ENCODE assay signal across 19 mouse cellular contexts in genomic region chr3:108902038-108902437, GRCm38 (mm10). TPM values are rescaled to one million over a fixed set of nuclear protein-coding genes. Genes with fewer than 3 reads are reported as not detected.
DNase-seq lines count a peak whose midpoint lies in the region; ATAC-seq and TF ChIP-seq lines count a peak whose summit lies in the region.
"Had no signal": no experiment of that assay in that cellular context is flagged by ENCODE, and none has a peak within 500 bp of the region (broad histone marks: within the 10 kb centered on the region; RNA-seq: fewer than 3 reads in every experiment).

No protein-coding gene starts in this region.

- ATAC-seq in lung, postnatal 0 days: peak; percentile 25
- peak; percentile 31 for ATAC-seq in neutrophil, adult 5-6 weeks (ENCODE audit: extremely low read depth, insufficient number of reproducible peaks, low FRiP score, poor library complexity, severe bottlenecking)

- peaks cover 25% of the 10 kb centered on the region for H3K36me3 ChIP-seq in lung, postnatal 0 days (ENCODE audit: insufficient read depth, low read length)
- H3K36me3 ChIP-seq in hindbrain, embryonic 10.5 days: peaks cover 78% of the 10 kb centered on the region

- H3K9me3 ChIP-seq in lung, postnatal 0 days (ENCODE audit: low read length): no peaks in the 10 kb centered on the region
- no peaks in the 10 kb centered on the region for H3K9me3 ChIP-seq in hindbrain, embryonic 10.5 days
- H3K9me3 ChIP-seq: liver, embryonic 13.5 days had no signal

- 44% methylated on average over 2 of the region's 2 CpGs for WGBS in lung, postnatal 0 days
- WGBS in hindbrain, embryonic 10.5 days: 56% methylated on average over 2 of the region's 2 CpGs

- no peaks in the 10 kb centered on the region for H3K4me1 ChIP-seq in lung, postnatal 0 days (ENCODE audit: insufficient read depth, low read depth, low read length)
- no peaks in the 10 kb centered on the region for H3K4me1 ChIP-seq in hindbrain, embryonic 10.5 days (replicated peaks)

- no peak for DNase-seq in gastrocnemius, adult 2 months
- no peak for DNase-seq in gastrocnemius, postnatal 14 days
- peak; percentile 68 for DNase-seq in lung, postnatal 0 days (ENCODE audit: low spot score)
- no peak for DNase-seq in lung, postnatal 14 days
- peak; percentile 60 for DNase-seq in NIH3T3 (ENCODE audit: low read depth)
- no peak for DNase-seq in adrenal gland, postnatal 14 days
- no peak for DNase-seq in hindbrain, embryonic 10.5 days (ENCODE audit: low spot score)
- DNase-seq: adrenal gland, postnatal 36 days; cerebellum, adult 18-20 months; heart, postnatal 14 days; kidney, adult 18-20 months; layer of hippocampus, adult 9-11 months; liver, embryonic 13.5 days had no signal

- no peak overlapping the region for H3K4me2 ChIP-seq in lung, postnatal 0 days (replicated peaks; ENCODE audit: low read depth, low read length)
- H3K4me2 ChIP-seq: liver, embryonic 13.5 days had no signal

- H3K27ac ChIP-seq in gastrocnemius, adult 2 months: no peak overlapping the region
- H3K27ac ChIP-seq in lung, postnatal 0 days (ENCODE audit: low read length): no peak overlapping the region
- no peak overlapping the region for H3K27ac ChIP-seq in hindbrain, embryonic 10.5 days
- H3K27ac ChIP-seq: liver, embryonic 13.5 days had no signal

- H3K9ac ChIP-seq in lung, postnatal 0 days (replicated peaks; ENCODE audit: low read depth): no peak overlapping the region
- H3K9ac ChIP-seq: liver, embryonic 13.5 days had no signal

- intact Hi-C loops in gastrocnemius, adult 2 months (cut with DNase I): no loop called here
- intact Hi-C loops in gastrocnemius, postnatal 14 days (cut with DNase I; ENCODE audit: low total_unique reads): no loop called here

- peak; percentile 50 for TF ChIP-seq CTCF in gastrocnemius, adult 2 months (IDR thresholded peaks at IDR 0.05)
- peak; percentile 58 for TF ChIP-seq CTCF in lung, postnatal 0 days (IDR thresholded peaks at IDR 0.05)

- H3K27me3 ChIP-seq in lung, postnatal 0 days (replicated peaks; ENCODE audit: insufficient read depth, low read length): no peaks in the 10 kb centered on the region
- H3K27me3 ChIP-seq in hindbrain, embryonic 10.5 days (ENCODE audit: insufficient read depth, poor library complexity, severe bottlenecking): no peaks in the 10 kb centered on the region
- H3K27me3 ChIP-seq: liver, embryonic 13.5 days had no signal

- H3K4me3 ChIP-seq in gastrocnemius, adult 2 months: no peak overlapping the region
- no peak overlapping the region for H3K4me3 ChIP-seq in lung, postnatal 0 days (ENCODE audit: low read depth, low read length)
- no peak overlapping the region for H3K4me3 ChIP-seq in hindbrain, embryonic 10.5 days
- H3K4me3 ChIP-seq: liver, embryonic 13.5 days; myocyte had no signal

- no peak for TF ChIP-seq EP300 in lung, postnatal 0 days (IDR thresholded peaks at IDR 0.05)

RNA-seq across cellular contexts. Expression of gene Prpf38b, which starts 9.5 kb away (rescaled TPM):
- 10 to 100 TPM; 17.6 to 18.7 TPM for total RNA-seq in gastrocnemius, adult 2 months (2021)
- total RNA-seq in gastrocnemius, postnatal 14 days (2021): 10 to 100 TPM; 18.6 to 19.5 TPM
- polyA plus RNA-seq in lung, postnatal 0 days (2015; fragmentation: Nextera tagmentation; extraction: Ambion mirVana): 42.5 and 48.7 TPM in 2 replicates
- 333 and 503 TPM in 2 replicates for total RNA-seq in neutrophil, adult 5-6 weeks (2017)
- total RNA-seq in adrenal gland, postnatal 14 days (2021): 72.2 and 72.4 TPM in 2 replicates
- 52.6 and 74.6 TPM in 2 replicates for polyA plus RNA-seq in hindbrain, embryonic 10.5 days (2016; fragmentation: Nextera tagmentation; extraction: Ambion mirVana)

RNA-seq across cellular contexts. Expression of gene Fndc7, which starts 12.2 kb away (rescaled TPM):
- total RNA-seq in gastrocnemius, adult 2 months (2021): under 1 TPM in 1 of 2 experiments, not detected in 1; 0.06 TPM
- under 1 TPM in 1 of 2 experiments, not detected in 1; 0.08 TPM for total RNA-seq in gastrocnemius, postnatal 14 days (2021)
- polyA plus RNA-seq in lung, postnatal 0 days (2015; fragmentation: Nextera tagmentation; extraction: Ambion mirVana): 1.7 and 1.9 TPM in 2 replicates
- total RNA-seq in neutrophil, adult 5-6 weeks (2017): 0.47 and 0.74 TPM in 2 replicates
- total RNA-seq in adrenal gland, postnatal 14 days (2021): 0.11 and 0.49 TPM in 2 replicates
- polyA plus RNA-seq in hindbrain, embryonic 10.5 days (2016; fragmentation: Nextera tagmentation; extraction: Ambion mirVana): 0.05 TPM in 1 of 2 replicates, not detected in the other
- total RNA-seq: left cerebral cortex, postnatal 36 days had no signal

RNA-seq across cellular contexts. Expression of gene Henmt1, which starts 37.6 kb away (rescaled TPM):
- total RNA-seq in gastrocnemius, adult 2 months (2021): not detected
- not detected for total RNA-seq in gastrocnemius, postnatal 14 days (2021)
- polyA plus RNA-seq in lung, postnatal 0 days (2015; fragmentation: Nextera tagmentation; extraction: Ambion mirVana): 0.23 and 0.30 TPM in 2 replicates
- total RNA-seq in neutrophil, adult 5-6 weeks (2017): 0.37 TPM in 1 of 2 replicates, not detected in the other
- not detected in 2 replicates for total RNA-seq in adrenal gland, postnatal 14 days (2021)
- polyA plus RNA-seq in hindbrain, embryonic 10.5 days (2016; fragmentation: Nextera tagmentation; extraction: Ambion mirVana): 0.58 and 0.86 TPM in 2 replicates
- total RNA-seq: adrenal gland, postnatal 36 days; heart, postnatal 14 days had no signal
- polyA plus RNA-seq: myocyte had no signal

RNA-seq across cellular contexts. Expression of gene Gm9857, which starts 38.2 kb away (rescaled TPM):
- not detected for total RNA-seq in gastrocnemius, adult 2 months (2021)
- not detected for total RNA-seq in gastrocnemius, postnatal 14 days (2021)
- polyA plus RNA-seq in lung, postnatal 0 days (2015; fragmentation: Nextera tagmentation; extraction: Ambion mirVana): not detected in 2 replicates
- total RNA-seq in neutrophil, adult 5-6 weeks (2017): not detected in 2 replicates
- total RNA-seq in adrenal gland, postnatal 14 days (2021): not detected in 2 replicates
- polyA plus RNA-seq in hindbrain, embryonic 10.5 days (2016; fragmentation: Nextera tagmentation; extraction: Ambion mirVana): not detected in 2 replicates
- total RNA-seq: adrenal gland, postnatal 36 days; heart, postnatal 14 days; left cerebral cortex, postnatal 36 days; megakaryocyte, adult 5-6 weeks had no signal
- polyA plus RNA-seq: C2C12; cortical plate, adult 2 months; liver, embryonic 13.5 days; myocyte had no signal

Comparison
In these comparisons a context has a peak if more than half of its experiments do, and no peak if none do; other contexts are left out.
1. DNase-seq: peak in lung, postnatal 0 days (single experiment) and NIH3T3 (single experiment); none in gastrocnemius, adult 2 months (single experiment), gastrocnemius, postnatal 14 days (single experiment), lung, postnatal 14 days (single experiment), adrenal gland, postnatal 14 days (single experiment) and hindbrain, embryonic 10.5 days (single experiment).